Mouse (Mus musculus): ENCODE results near the gene Dek. TPM values are rescaled to one million over a fixed set of nuclear protein-coding genes. Genes with fewer than 3 reads are reported as not detected.

Dek gene
- polyA plus RNA-seq, 1 experiment from 2014 or later: 187 TPM

- H3K4me3 ChIP-seq (replicated peaks; ENCODE audit: low read depth, low read length): no peak overlapping the region
- H3K4me2 ChIP-seq (ENCODE audit: low read length): peak overlapping the region; percentile 28; the same call in 1 of the 2 replicates
- TF ChIP-seq CTCF (IDR thresholded peaks at IDR 0.05; ENCODE audit: low read depth): no peak
- H3K27me3 ChIP-seq (ENCODE audit: insufficient read depth, low read length): no peaks in the 10 kb centered on the region
- WGBS: 53% methylated on average over 11 of the region's 11 CpGs
- no peaks in the 10 kb centered on the region for H3K36me3 ChIP-seq (ENCODE audit: insufficient read depth, low read length)
- no peaks in the 10 kb centered on the region for H3K4me1 ChIP-seq (replicated peaks; ENCODE audit: insufficient read depth, low read length)
- peak; percentile 65; the same call in 1 of the 2 replicates for ATAC-seq (replicated peaks; ENCODE audit: low FRiP score, low read depth)
- no peak overlapping the region for H3K27ac ChIP-seq
- H3K9me3 ChIP-seq (replicated peaks; ENCODE audit: low read length): no peaks in the 10 kb centered on the region
- DNase-seq (ENCODE audit: low spot score): peak; percentile 29
- H3K9ac ChIP-seq (ENCODE audit: low read depth, low read length): no peak overlapping the region
Observed at GRCm38 (mm10) chr13:47148573-47148972, 42.6 kb upstream of the Dek start.

GRCm38 (mm10) chr13:47146388-47146787 lies 40.4 kb upstream of the Dek start:
- Histone ChIP-seq H3K27ac (no peak overlapping the region), H3K4me1 (replicated peaks; ENCODE audit: insufficient read depth, low read length) (no peaks in the 10 kb centered on the region), H3K4me3 (replicated peaks; ENCODE audit: low read depth, low read length) (no peak overlapping the region), H3K36me3 (ENCODE audit: insufficient read depth, low read length) (no peaks in the 10 kb centered on the region), H3K27me3 (ENCODE audit: insufficient read depth, low read length) (no peaks in the 10 kb centered on the region), H3K9ac (ENCODE audit: low read depth, low read length) (no peak overlapping the region), H3K9me3 (replicated peaks; ENCODE audit: low read length) (no peaks in the 10 kb centered on the region), H3K4me2 (ENCODE audit: low read length) (no peak overlapping the region)
- no peak for TF ChIP-seq CTCF (IDR thresholded peaks at IDR 0.05; ENCODE audit: low read depth)
- no peak for ATAC-seq (replicated peaks; ENCODE audit: low FRiP score, low read depth)
- WGBS: 46% methylated on average over 7 of the region's 7 CpGs
- DNase-seq (ENCODE audit: low spot score): no peak

- no peak overlapping the region for H3K9ac ChIP-seq (ENCODE audit: low read depth, low read length)
- no peaks in the 10 kb centered on the region for H3K9me3 ChIP-seq (replicated peaks; ENCODE audit: low read length)
- no peak overlapping the region for H3K27ac ChIP-seq
- 48% methylated on average over 9 of the region's 9 CpGs for WGBS
- H3K4me2 ChIP-seq (ENCODE audit: low read length): no peak overlapping the region
- no peaks in the 10 kb centered on the region for H3K36me3 ChIP-seq (ENCODE audit: insufficient read depth, low read length)
- H3K4me1 ChIP-seq (replicated peaks; ENCODE audit: insufficient read depth, low read length): no peaks in the 10 kb centered on the region
- ATAC-seq (replicated peaks; ENCODE audit: low FRiP score, low read depth) (no peak), DNase-seq (ENCODE audit: low spot score) (peak; percentile 42)
- H3K4me3 ChIP-seq (replicated peaks; ENCODE audit: low read depth, low read length): no peak overlapping the region
- no peaks in the 10 kb centered on the region for H3K27me3 ChIP-seq (ENCODE audit: insufficient read depth, low read length)
- TF ChIP-seq CTCF (IDR thresholded peaks at IDR 0.05; ENCODE audit: low read depth): no peak
Observed at GRCm38 (mm10) chr13:47145939-47146338, 39.9 kb upstream of the Dek start.

- no peak for TF ChIP-seq CTCF (IDR thresholded peaks at IDR 0.05; ENCODE audit: low read depth)
- WGBS: 46% methylated on average over 6 of the region's 6 CpGs
- DNase-seq (ENCODE audit: low spot score): no peak
Observed at GRCm38 (mm10) chr13:47142764-47143163, 36.8 kb upstream of the Dek start.

GRCm38 (mm10) chr13:47135741-47136140 lies 29.7 kb upstream of the Dek start:
- Histone ChIP-seq H3K4me2 (ENCODE audit: low read length) (no peak overlapping the region), H3K9ac (ENCODE audit: low read depth, low read length) (no peak overlapping the region), H3K4me1 (replicated peaks; ENCODE audit: insufficient read depth, low read length) (no peaks in the 10 kb centered on the region), H3K27me3 (ENCODE audit: insufficient read depth, low read length) (no peaks in the 10 kb centered on the region), H3K9me3 (replicated peaks; ENCODE audit: low read length) (no peaks in the 10 kb centered on the region), H3K4me3 (replicated peaks; ENCODE audit: low read depth, low read length) (no peak overlapping the region), H3K36me3 (ENCODE audit: insufficient read depth, low read length) (no peaks in the 10 kb centered on the region), H3K27ac (no peak overlapping the region)
- DNase-seq (ENCODE audit: low spot score): no peak
- ATAC-seq (replicated peaks; ENCODE audit: low FRiP score, low read depth): no peak
- no peak for TF ChIP-seq CTCF (IDR thresholded peaks at IDR 0.05; ENCODE audit: low read depth)
- WGBS: 87% methylated on average over 7 of the region's 7 CpGs

More at GRCm38 (mm10) chr13:47142764-47143163, 36.8 kb upstream of the Dek start:
- no peak overlapping the region for H3K27ac ChIP-seq
- no peaks in the 10 kb centered on the region for H3K4me1 ChIP-seq (replicated peaks; ENCODE audit: insufficient read depth, low read length)
- ATAC-seq (replicated peaks; ENCODE audit: low FRiP score, low read depth): no peak
- no peaks in the 10 kb centered on the region for H3K36me3 ChIP-seq (ENCODE audit: insufficient read depth, low read length)
- H3K4me2 ChIP-seq (ENCODE audit: low read length): no peak overlapping the region
- H3K4me3 ChIP-seq (replicated peaks; ENCODE audit: low read depth, low read length): no peak overlapping the region
- no peak overlapping the region for H3K9ac ChIP-seq (ENCODE audit: low read depth, low read length)
- H3K27me3 ChIP-seq (ENCODE audit: insufficient read depth, low read length): no peaks in the 10 kb centered on the region
- H3K9me3 ChIP-seq (replicated peaks; ENCODE audit: low read length): no peaks in the 10 kb centered on the region

GRCm38 (mm10) chr13:47134836-47135235 lies 28.8 kb upstream of the Dek start:
- WGBS: 95% methylated on average over 7 of the region's 7 CpGs
- no peak for ATAC-seq (replicated peaks; ENCODE audit: low FRiP score, low read depth)

GRCm38 (mm10) chr13:47133058-47133457 lies 27.1 kb upstream of the Dek start:
- no peaks in the 10 kb centered on the region for H3K9me3 ChIP-seq (replicated peaks; ENCODE audit: low read length)

More at GRCm38 (mm10) chr13:47134836-47135235, 28.8 kb upstream of the Dek start:
- Histone ChIP-seq H3K4me3 (replicated peaks; ENCODE audit: low read depth, low read length) (no peak overlapping the region), H3K36me3 (ENCODE audit: insufficient read depth, low read length) (no peaks in the 10 kb centered on the region), H3K27me3 (ENCODE audit: insufficient read depth, low read length) (no peaks in the 10 kb centered on the region), H3K27ac (no peak overlapping the region), H3K9ac (ENCODE audit: low read depth, low read length) (no peak overlapping the region), H3K4me2 (ENCODE audit: low read length) (no peak overlapping the region), H3K9me3 (replicated peaks; ENCODE audit: low read length) (no peaks in the 10 kb centered on the region), H3K4me1 (replicated peaks; ENCODE audit: insufficient read depth, low read length) (no peaks in the 10 kb centered on the region)
- no peak for DNase-seq (ENCODE audit: low spot score)
- no peak for TF ChIP-seq CTCF (IDR thresholded peaks at IDR 0.05; ENCODE audit: low read depth)

More at GRCm38 (mm10) chr13:47133058-47133457, 27.1 kb upstream of the Dek start:
- no peaks in the 10 kb centered on the region for H3K36me3 ChIP-seq (ENCODE audit: insufficient read depth, low read length)
- WGBS: 87% methylated on average over 8 of the region's 8 CpGs
- H3K27me3 ChIP-seq (ENCODE audit: insufficient read depth, low read length): no peaks in the 10 kb centered on the region
- no peak overlapping the region for H3K27ac ChIP-seq
- no peak overlapping the region for H3K4me3 ChIP-seq (replicated peaks; ENCODE audit: low read depth, low read length)
- DNase-seq (ENCODE audit: low spot score) (no peak), ATAC-seq (replicated peaks; ENCODE audit: low FRiP score, low read depth) (no peak)
- no peaks in the 10 kb centered on the region for H3K4me1 ChIP-seq (replicated peaks; ENCODE audit: insufficient read depth, low read length)
- H3K9ac ChIP-seq (ENCODE audit: low read depth, low read length): no peak overlapping the region
- H3K4me2 ChIP-seq (ENCODE audit: low read length): no peak overlapping the region
- TF ChIP-seq CTCF (IDR thresholded peaks at IDR 0.05; ENCODE audit: low read depth): no peak

Data from kidney, postnatal 0 days (tissue).